Mouse (Mus musculus) liver, embryonic 12.5 days (tissue): ENCODE measurements around the gene Cog7. TPM values are rescaled to one million over a fixed set of nuclear protein-coding genes. Genes with fewer than 3 reads are reported as not detected.
A peak's percentile ranks its signal among the peaks of the same experiment; 100 is the strongest.

ENCODE experiments used
- ATAC-seq: fragments of 200-750 bp; cut with Nextera tagmentation; 2 replicates; pipeline ENCODE4 v1.8.0; 2017; ENCODE audit warnings: moderate number of reproducible peaks, mild to moderate bottlenecking, moderate library complexity
- H3K27ac ChIP-seq: fragments of 300-500 bp; sonication (generic); 2 replicates; pipeline ENCODE4 v1.5.1; 2016; ENCODE audit warnings: mild to moderate bottlenecking
- H3K27me3 ChIP-seq: fragments of 300-500 bp; sonication (generic); replicated peaks from 2 replicates; pipeline ENCODE4 v1.6.1; 2016; ENCODE audit warnings: mild to moderate bottlenecking, moderate library complexity
- H3K36me3 ChIP-seq: fragments of 300-500 bp; sonication (generic); 2 replicates; pipeline ENCODE4 v1.6.1; 2016; ENCODE audit warnings: mild to moderate bottlenecking, moderate library complexity
- H3K4me1 ChIP-seq: fragments of 300-500 bp; sonication (generic); 2 replicates; pipeline ENCODE4 v1.6.1; 2016
- H3K4me2 ChIP-seq: fragments of 300-500 bp; sonication (generic); 2 replicates; pipeline ENCODE4 v1.6.1; 2016; ENCODE audit warnings: mild to moderate bottlenecking, moderate library complexity
- H3K4me3 ChIP-seq: fragments of 300-500 bp; sonication (generic); 2 replicates; pipeline ENCODE4 v1.5.1; 2016; ENCODE audit warnings: mild to moderate bottlenecking, moderate library complexity
- H3K9ac ChIP-seq: fragments of 300-500 bp; sonication (generic); 2 replicates; pipeline ENCODE4 v1.6.1; 2016; ENCODE audit warnings: mild to moderate bottlenecking, moderate library complexity
- H3K9me3 ChIP-seq: fragments of 300-500 bp; sonication (generic); replicated peaks from 2 replicates; pipeline ENCODE4 v1.6.1; 2016; ENCODE audit warnings: mild to moderate bottlenecking, moderate library complexity
- WGBS: fragments of 180-500 bp; shearing (Covaris S2); methylation state at CpG from one replicate; pipeline ENCODE4 v1.1.7; 2016; ENCODE audit not compliant: insufficient replicate concordance; 5-methylcytosine and 5-hydroxymethylcytosine counted together
- polyA plus RNA-seq: library from polyadenylated mRNA; unstranded; fragments of >200 nt; fragmentation: Nextera tagmentation; extraction: Ambion mirVana; gene quantifications from 2 replicates; pipeline ENCODE4 v1.2.1, GENCODE M21; 2016

Cog7 gene
- polyA plus RNA-seq = 15.1 and 16.7 TPM in 2 replicates

DNA sequence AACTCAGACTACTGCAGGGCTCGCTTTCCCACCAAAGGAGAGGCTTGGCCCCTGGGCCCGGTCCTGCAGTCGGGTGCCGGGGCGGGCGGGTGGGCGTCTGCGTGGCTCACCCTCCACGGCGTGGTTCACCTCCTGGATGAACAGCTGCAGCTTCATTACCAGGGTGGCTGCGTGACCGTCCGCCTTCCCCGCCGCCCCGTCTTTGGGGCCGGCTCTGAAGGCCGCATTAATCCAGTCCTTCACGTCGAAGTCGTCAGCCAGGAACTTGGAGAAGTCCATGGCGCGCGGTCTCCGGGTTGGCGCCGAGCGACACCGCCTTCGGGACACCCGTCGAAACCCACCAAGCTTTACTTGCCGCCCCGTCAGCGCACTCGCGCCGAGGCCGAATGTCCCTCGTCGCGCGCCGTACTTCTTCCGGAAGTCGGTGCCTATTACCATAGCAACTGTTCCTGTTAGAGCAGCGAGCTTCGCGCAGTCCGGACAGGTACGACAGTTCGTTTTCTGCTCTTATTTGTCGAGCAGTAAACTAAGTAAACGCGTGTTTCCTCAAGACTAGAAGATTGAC, at the start of gene Cog7:
Gene Cog7, minus strand, starts transcription at position 405 of the 565 bp plus-strand sequence.
- WGBS = 1% methylated on average over 55 of the region's 55 CpGs
- peak within 1 kb of the TSS; percentile 68 for H3K27ac ChIP-seq

DNA sequence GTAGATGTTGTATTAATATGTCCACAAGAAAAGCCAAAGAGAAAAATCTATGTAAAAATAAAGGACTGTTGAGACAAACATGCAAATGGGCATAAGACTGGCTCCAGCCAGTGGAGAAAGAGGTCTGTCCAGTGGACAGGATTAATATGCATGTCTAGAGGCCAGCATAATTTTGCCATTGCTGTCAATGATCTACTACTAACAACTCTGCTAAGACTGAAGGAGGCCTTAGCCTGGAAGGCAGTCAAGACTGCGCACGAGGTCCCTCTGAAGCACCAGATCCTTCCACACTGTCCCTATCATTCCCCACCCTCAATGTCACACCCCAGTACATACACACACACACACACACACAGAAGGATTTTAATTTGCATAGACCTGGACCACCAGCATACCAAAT, 40.6 kb upstream of the Cog7 start:
- WGBS = 93% methylated on average over 2 of the region's 2 CpGs
- Histone ChIP-seq H3K27me3 (no peaks in the 10 kb centered on the region), H3K9ac (no peak overlapping the region), H3K36me3 (peaks cover 4% of the 10 kb centered on the region), H3K9me3 (no peaks in the 10 kb centered on the region), H3K27ac (no peak overlapping the region), H3K4me3 (no peak overlapping the region), H3K4me1 (peaks cover 43% of the 10 kb centered on the region), H3K4me2 (no peak overlapping the region)
- ATAC-seq = no peak

More for the DNA sequence above, at the start of gene Cog7:
- Histone ChIP-seq H3K27me3 (no peaks in the 10 kb centered on the region), H3K36me3 (peaks cover 9% of the 10 kb centered on the region), H3K4me3 (peak within 1 kb of the TSS; percentile 86), H3K4me2 (peak within 1 kb of the TSS; percentile 81), H3K9ac (peak within 1 kb of the TSS; percentile 88), H3K4me1 (peaks cover 18% of the 10 kb centered on the region), H3K9me3 (no peaks in the 10 kb centered on the region)
- ATAC-seq = peak; percentile 86

DNA sequence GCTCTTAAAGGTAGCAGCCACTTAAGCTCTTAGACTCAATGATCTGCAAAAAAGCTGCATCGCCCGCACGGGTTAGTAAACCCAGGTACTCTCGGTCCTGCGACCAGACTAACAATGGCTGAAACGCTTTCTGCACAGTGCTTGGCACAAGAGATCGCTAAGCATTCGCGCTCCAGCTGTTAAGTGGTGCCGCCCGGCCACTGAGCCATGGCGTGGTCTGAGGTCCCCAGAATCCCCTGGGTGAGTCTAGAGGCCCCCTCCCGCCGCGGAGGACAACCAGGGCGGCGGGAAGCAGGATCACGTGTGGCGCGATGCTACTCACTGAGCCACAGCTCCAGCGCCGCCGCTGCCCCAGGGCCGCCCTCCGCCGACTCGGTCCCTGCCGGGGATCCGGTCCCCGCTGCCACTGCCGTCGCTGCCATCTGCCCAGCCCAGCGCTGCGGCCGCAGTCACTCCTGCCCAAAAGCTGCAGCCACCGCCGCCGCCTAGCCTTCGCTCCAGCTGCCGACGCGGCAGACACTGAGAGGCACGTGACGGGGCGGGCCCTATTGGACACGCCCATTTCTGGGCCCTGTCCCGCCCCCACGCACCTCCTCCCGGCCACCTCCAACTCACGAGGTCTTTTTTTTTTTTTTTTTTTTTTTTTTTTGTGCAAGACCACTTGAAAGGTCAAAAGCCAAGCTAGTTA, 39.3 kb upstream of the Cog7 start, which contains the start of gene Gga2:
Gene Gga2, minus strand, starts transcription at position 556 of the 688 bp plus-strand sequence.
- under 1% methylated on average over 48 of the region's 50 CpGs for WGBS
- Histone ChIP-seq H3K36me3 (peaks cover 4% of the 10 kb centered on the region), H3K4me3 (peak within 1 kb of the TSS; percentile 83), H3K9me3 (no peaks in the 10 kb centered on the region), H3K27me3 (no peaks in the 10 kb centered on the region), H3K9ac (peak within 1 kb of the TSS; percentile 84), H3K4me2 (peak within 1 kb of the TSS; percentile 95), H3K4me1 (peaks cover 56% of the 10 kb centered on the region), H3K27ac (peak within 1 kb of the TSS; percentile 89)
- ATAC-seq = peak; percentile 76

DNA sequence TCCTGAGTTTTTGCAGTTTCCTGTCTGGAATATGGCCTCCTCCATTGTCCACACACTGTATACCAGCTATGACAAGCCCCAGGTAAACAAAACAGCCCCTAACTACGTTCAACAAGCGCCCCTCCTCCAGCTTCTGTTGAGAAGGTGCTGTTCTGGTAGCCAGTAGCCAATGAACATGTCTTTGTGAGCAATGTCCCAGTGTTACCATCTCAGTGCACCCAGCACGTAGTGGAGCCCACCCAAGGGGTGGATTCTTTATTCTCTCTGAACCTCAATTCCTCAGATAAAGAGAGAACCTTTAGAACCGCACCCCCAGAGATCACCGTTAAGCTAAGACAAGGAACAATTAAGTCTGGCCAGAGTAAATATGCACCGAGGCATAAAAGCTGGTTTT, 38.8 kb upstream of the Cog7 start:
- 4% methylated on average over 6 of the region's 6 CpGs for WGBS
- H3K9me3 ChIP-seq = no peaks in the 10 kb centered on the region
- peaks cover 4% of the 10 kb centered on the region for H3K36me3 ChIP-seq
- H3K4me2 ChIP-seq = peak overlapping the region; percentile 95
- H3K9ac ChIP-seq = peak overlapping the region; percentile 84
- peak; percentile 3 for ATAC-seq
- peaks cover 62% of the 10 kb centered on the region for H3K4me1 ChIP-seq
- no peaks in the 10 kb centered on the region for H3K27me3 ChIP-seq
- H3K4me3 ChIP-seq = peak overlapping the region; percentile 83
- H3K27ac ChIP-seq = peak overlapping the region; percentile 89

DNA sequence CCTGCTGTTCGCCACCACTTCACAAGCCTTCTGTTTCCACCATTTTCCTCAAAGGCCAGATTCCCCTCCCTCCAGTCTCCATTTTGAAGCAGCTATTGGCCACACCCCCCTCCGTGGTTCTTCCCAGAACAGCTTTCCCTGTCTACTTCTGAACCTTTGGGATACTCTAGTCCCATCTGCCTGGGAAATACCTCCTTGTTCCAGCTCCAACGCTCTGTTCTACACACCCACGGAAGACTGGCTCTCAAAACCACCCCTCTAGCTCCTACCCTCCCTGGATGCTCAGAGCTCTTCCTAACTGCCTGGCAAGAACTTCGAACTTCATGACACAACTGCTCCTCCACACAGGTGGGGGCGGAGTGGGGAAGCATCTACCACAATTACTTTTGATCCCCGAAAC, 37.5 kb upstream of the Cog7 start:
- H3K4me2 ChIP-seq = peak overlapping the region; percentile 95
- H3K4me1 ChIP-seq = peaks cover 73% of the 10 kb centered on the region
- peak overlapping the region; percentile 89 for H3K27ac ChIP-seq
- peak overlapping the region; percentile 64 for H3K9ac ChIP-seq
- ATAC-seq = no peak
- H3K4me3 ChIP-seq = peak overlapping the region; percentile 83
- peaks cover 4% of the 10 kb centered on the region for H3K36me3 ChIP-seq
- WGBS = 73% methylated on average over 7 of the region's 7 CpGs
- no peaks in the 10 kb centered on the region for H3K9me3 ChIP-seq
- no peaks in the 10 kb centered on the region for H3K27me3 ChIP-seq

DNA sequence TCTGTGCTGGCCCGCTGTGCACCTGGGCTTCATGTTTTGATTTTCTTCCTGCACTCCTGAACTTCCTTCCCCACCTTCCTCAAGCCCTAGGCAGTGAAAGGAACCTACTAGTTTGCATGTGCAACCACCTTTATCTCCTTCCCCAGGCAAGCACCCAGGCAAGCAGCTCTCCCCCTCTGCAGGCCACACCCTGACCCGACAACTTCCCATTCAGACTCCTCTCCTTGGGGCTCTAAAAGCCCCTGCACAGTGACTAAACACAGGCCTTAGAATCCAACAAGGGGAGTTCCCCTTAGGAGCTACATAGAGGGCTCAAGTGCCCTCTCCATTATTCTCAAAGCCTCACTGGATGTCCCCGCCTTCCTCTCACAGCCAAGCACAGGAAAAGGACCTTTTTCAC, 36.7 kb upstream of the Cog7 start:
- peak overlapping the region; percentile 89 for H3K27ac ChIP-seq
- H3K4me2 ChIP-seq = peak overlapping the region; percentile 95
- ATAC-seq = peak; percentile 84
- H3K36me3 ChIP-seq = peaks cover 8% of the 10 kb centered on the region
- no peaks in the 10 kb centered on the region for H3K9me3 ChIP-seq
- H3K4me1 ChIP-seq = peaks cover 75% of the 10 kb centered on the region
- H3K27me3 ChIP-seq = no peaks in the 10 kb centered on the region
- peak overlapping the region; percentile 83 for H3K4me3 ChIP-seq
- 20% methylated on average over 3 of the region's 3 CpGs for WGBS
- H3K9ac ChIP-seq = peak overlapping the region; percentile 64

DNA sequence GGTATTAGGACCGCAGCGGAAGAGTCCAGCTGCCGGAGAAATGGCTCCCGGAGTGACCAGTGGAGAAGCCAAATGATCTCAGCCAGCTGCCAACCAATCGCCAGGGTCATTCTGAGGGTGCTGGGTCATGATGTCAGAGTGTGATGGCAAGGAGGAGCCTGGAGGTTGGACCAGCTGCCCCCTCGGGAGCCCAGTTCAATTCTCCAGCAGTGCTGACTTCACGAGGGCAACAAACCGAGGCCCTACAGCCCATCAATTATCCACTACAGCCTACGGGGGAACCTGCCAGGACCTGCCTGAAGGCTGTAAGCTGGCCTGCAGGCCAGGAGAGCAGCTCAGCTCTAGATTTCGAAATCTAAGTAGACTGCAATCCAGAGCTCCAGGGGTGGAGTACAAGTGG, 34.2 kb upstream of the Cog7 start:
- WGBS = 67% methylated on average over 10 of the region's 10 CpGs
- no peak for ATAC-seq
- Histone ChIP-seq H3K9ac (peak overlapping the region; percentile 54), H3K9me3 (no peaks in the 10 kb centered on the region), H3K27me3 (no peaks in the 10 kb centered on the region), H3K4me1 (peaks cover 83% of the 10 kb centered on the region), H3K36me3 (peaks cover 27% of the 10 kb centered on the region), H3K27ac (peak overlapping the region; percentile 67), H3K4me2 (peak overlapping the region; percentile 55), H3K4me3 (0 out of 2 replicates have a peak overlapping the region, but pooled peaks have one; percentile 2)

DNA sequence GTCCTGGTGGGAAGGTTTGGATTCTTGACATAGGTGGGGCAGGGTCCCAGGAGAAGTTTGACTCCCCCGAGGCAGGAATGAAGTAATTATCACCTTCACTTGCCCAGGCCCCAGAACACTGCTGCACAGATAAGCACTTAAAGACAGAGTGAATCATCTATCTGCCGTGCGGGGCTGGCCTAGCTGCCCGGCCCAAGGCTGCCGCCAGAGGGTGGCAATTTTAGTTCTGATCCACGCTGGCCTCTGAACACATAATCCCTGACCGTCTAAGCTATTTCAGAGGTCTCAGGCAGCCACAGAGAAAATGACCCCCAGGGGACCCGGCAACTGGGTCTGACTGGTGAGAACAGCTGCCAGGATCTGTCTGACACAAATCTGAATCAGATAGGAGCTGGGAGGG, 33.6 kb upstream of the Cog7 start:
- 18% methylated on average over 8 of the region's 8 CpGs for WGBS
- peak overlapping the region; percentile 54 for H3K9ac ChIP-seq
- ATAC-seq = peak; percentile 59

DNA sequence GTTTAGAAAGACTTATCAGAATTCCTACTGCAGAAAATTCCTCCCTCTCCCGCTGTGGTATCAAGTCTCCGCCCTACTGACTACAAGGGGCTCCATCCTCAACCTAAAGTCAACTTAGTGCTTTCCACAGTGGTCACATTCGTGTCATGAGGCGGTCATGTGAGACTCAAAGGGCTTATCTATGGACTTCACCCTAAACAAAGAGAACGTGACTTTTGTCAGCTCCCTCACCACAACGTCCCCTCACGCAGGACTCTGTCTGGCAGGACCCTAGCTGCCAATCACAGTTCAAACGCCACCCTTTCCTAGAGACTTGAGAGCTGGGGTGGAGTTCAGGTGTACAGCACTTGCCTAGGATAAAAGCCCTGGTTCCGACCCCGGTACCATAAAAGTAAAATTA, 31.4 kb upstream of the Cog7 start:
- peaks cover 53% of the 10 kb centered on the region for H3K36me3 ChIP-seq
- H3K4me1 ChIP-seq = peaks cover 55% of the 10 kb centered on the region
- WGBS = 45% methylated on average over 10 of the region's 10 CpGs
- ATAC-seq = no peak
- no peak overlapping the region for H3K4me3 ChIP-seq
- H3K4me2 ChIP-seq = no peak overlapping the region
- no peaks in the 10 kb centered on the region for H3K27me3 ChIP-seq
- no peak overlapping the region for H3K27ac ChIP-seq
- no peak overlapping the region for H3K9ac ChIP-seq
- H3K9me3 ChIP-seq = no peaks in the 10 kb centered on the region

More for the DNA sequence above, 33.6 kb upstream of the Cog7 start:
- no peaks in the 10 kb centered on the region for H3K27me3 ChIP-seq
- peaks cover 76% of the 10 kb centered on the region for H3K4me1 ChIP-seq
- H3K36me3 ChIP-seq = peaks cover 34% of the 10 kb centered on the region
- H3K9me3 ChIP-seq = no peaks in the 10 kb centered on the region
- peak overlapping the region; percentile 67 for H3K27ac ChIP-seq
- H3K4me2 ChIP-seq = peak overlapping the region; percentile 55
- H3K4me3 ChIP-seq = 0 out of 2 replicates have a peak overlapping the region, but pooled peaks have one; percentile 2

DNA sequence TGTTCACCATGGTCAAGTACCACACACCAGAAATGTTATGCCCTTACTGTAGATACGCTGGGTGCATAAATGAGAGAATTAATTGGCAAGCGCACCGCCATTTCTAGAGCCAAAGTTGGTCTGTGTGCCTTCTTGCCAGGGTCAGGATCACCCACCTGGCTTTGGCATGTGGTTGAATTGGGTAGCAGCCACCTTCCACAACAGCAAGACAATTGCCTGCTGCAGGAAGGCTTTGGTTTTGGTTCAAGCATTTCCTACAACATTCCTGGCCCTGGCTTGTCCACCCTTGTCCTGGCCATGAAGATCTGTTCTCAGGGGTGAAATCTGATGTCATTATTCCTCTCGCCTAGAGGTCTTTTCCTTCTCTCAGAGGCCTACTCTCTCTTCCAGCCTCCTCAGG, 30.9 kb upstream of the Cog7 start:
- no peak overlapping the region for H3K4me3 ChIP-seq
- no peaks in the 10 kb centered on the region for H3K27me3 ChIP-seq
- 87% methylated on average over 4 of the region's 4 CpGs for WGBS
- no peak overlapping the region for H3K4me2 ChIP-seq
- ATAC-seq = no peak
- no peaks in the 10 kb centered on the region for H3K9me3 ChIP-seq
- no peak overlapping the region for H3K27ac ChIP-seq
- no peak overlapping the region for H3K9ac ChIP-seq
- H3K36me3 ChIP-seq = peaks cover 56% of the 10 kb centered on the region
- peaks cover 49% of the 10 kb centered on the region for H3K4me1 ChIP-seq

DNA sequence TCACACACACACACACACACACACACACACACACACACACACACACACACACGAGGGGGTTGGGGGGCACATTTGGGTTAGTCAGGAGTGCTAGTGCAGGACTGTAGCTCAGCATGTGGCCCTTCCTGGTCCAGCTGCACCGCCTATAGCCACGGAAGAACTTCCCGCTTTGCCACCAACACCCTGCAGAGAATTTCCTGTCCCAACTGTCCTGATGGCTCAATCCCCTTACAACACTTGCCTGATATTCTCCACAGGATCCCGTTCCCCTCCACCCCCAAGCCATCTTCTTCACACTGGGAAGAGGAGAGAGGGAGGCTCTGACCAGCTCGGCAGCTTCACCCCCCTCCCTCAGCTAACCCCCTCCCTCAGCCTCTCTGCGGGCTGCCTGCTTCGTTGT, 18.9 kb upstream of the Cog7 start:
- Histone ChIP-seq H3K9me3 (no peaks in the 10 kb centered on the region), H3K36me3 (peaks cover 95% of the 10 kb centered on the region), H3K4me2 (no peak overlapping the region), H3K27me3 (no peaks in the 10 kb centered on the region), H3K4me1 (no peaks in the 10 kb centered on the region), H3K4me3 (no peak overlapping the region), H3K9ac (no peak overlapping the region), H3K27ac (no peak overlapping the region)
- 59% methylated on average over 8 of the region's 8 CpGs for WGBS
- ATAC-seq = no peak

DNA sequence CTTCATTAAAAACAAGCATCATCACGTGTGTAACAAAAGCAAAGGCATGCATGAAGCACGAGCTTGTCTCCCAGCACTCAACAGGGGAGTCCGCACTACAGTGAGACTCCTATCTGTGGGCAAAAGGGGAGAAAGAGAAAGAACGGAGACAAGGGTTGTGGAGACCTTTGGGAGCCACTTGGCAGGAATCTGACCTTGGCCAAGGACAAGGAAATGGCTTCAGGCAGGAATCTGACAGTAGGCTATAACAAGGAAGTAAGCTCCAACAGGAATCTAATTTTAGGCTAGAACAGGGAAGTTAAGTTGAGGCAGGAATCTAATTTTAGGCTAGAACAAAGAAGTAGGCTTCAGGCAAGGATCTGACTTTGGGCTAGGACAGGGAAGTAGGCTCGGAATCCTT, 14.4 kb upstream of the Cog7 start:
- H3K4me3 ChIP-seq = no peak overlapping the region
- 81% methylated on average over 5 of the region's 5 CpGs for WGBS
- no peak overlapping the region for H3K27ac ChIP-seq
- H3K9me3 ChIP-seq = no peaks in the 10 kb centered on the region
- no peak for ATAC-seq
- H3K4me1 ChIP-seq = no peaks in the 10 kb centered on the region
- H3K27me3 ChIP-seq = no peaks in the 10 kb centered on the region
- H3K9ac ChIP-seq = no peak overlapping the region
- peaks cover 95% of the 10 kb centered on the region for H3K36me3 ChIP-seq
- no peak overlapping the region for H3K4me2 ChIP-seq
